Mouse (Mus musculus) liver, adult (tissue): ENCODE measurements at regions not wholly inside any gene's neighbourhood (a gene's known extent, or its start where the extent isn't known, plus 50 kb on each side); places are given as distances from the start of the nearest gene placed in this dataset.

Source experiments
- GATA4 ChIP-seq: IDR thresholded peaks from 2 replicates; pipeline ENCODE4 v1.6.1; 2014; ENCODE audit warnings: mild to moderate bottlenecking, low read length; ENCODE audit not compliant: insufficient replicate concordance

DNA sequence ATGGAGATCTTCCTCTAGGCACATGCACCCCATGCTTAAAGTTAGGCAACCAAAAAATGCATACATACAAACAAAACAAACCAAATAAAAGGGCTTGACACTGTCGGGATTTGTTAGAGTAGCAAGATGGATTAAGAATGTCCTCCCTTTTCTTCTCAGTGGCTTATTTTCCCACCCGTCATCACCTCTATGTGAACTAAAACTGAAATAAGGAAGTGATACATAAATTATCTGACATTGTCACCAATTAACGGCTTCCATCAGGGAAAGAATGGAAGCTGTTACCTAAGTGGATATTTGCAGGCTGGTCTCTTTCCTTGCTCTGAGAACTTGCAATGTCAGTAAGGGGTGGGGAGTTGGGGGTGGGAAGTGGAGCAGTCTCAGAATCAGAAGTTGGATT lies 541.5 kb downstream of the Diaph3 start:
- TF ChIP-seq GATA4, result no peak

- no peak for TF ChIP-seq GATA4
These were observed 552.5 kb downstream of the Diaph3 start for GRCm38 (mm10) chr14:86588525-86588924.

DNA sequence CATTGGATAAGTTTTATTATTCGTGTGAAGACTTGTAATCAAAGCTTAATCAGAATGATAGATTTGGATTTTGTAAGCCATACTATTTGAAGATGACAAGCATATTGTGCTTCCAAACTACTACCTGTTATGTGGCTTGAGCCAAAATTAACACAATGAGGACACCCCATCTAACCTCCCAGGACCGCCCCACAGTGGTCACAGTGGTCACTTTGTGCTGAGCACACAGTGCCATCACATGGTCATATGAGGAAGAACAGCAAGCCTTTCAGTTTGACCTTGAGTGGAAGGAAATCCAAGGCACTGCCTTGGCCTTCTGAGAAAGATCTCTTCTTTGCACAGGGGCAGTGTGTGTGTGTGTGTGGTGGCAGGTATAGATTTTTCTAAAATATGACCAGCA lies 578.3 kb downstream of the Diaph3 start:
- TF ChIP-seq GATA4, result no peak

- TF ChIP-seq GATA4, result no peak
These were observed 603.0 kb downstream of the Diaph3 start for GRCm38 (mm10) chr14:86537992-86538391.

DNA sequence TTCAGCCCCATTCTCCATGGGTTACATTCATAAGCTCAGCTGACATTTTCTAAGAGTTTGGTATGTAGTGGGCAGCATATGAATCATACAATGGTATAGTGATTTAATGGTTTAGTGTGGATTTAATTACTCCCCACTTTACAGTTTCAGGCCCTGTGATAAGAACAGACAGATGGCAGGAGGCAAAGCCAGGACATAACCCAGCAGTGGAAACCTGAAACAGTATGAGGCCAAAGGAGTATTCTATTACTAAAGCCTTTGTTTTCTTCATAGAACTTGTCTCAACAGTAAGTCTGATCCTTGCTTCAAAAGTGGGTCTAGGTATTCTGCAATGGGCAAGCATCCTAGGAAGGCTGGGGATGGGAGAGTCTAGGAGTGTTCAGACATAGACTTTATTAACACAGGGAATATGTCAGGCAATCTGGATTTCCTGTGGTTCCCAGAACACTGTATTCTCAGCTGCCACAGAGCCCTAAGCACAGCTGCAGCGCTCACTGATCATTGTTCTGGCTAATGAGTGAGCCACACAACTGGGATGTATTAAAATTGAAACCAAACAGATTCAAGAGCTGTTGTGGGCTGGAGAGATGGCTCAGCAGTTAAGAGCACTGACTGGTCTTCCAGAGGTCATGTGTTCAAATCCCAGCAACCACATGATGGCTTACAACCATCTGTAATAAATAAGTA lies 604.6 kb downstream of the Diaph3 start:
- TF ChIP-seq GATA4, result no peak

- no peak for TF ChIP-seq GATA4
These were observed 630.6 kb downstream of the Diaph3 start for GRCm38 (mm10) chr14:86510408-86510807.

DNA sequence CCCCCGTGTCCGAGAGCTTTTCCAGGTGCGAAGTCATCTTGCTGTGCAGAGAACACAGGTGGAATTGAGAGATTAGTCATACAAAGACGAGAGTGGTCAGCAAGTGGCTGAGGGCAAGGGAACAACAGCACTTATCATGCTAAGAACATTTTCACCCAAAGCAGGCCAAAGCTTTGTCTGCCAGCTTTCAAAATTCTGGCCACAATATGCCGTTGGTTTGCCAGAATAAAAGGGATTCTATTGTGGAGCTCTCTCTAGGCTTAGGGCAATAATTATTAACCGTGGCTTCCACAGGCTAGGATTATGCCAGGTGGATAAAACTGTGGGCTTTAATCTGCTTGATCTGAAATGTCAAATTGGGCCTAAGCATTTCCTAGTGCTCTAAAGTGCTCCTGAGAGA lies 631.3 kb downstream of the Diaph3 start:
- no peak for TF ChIP-seq GATA4

DNA sequence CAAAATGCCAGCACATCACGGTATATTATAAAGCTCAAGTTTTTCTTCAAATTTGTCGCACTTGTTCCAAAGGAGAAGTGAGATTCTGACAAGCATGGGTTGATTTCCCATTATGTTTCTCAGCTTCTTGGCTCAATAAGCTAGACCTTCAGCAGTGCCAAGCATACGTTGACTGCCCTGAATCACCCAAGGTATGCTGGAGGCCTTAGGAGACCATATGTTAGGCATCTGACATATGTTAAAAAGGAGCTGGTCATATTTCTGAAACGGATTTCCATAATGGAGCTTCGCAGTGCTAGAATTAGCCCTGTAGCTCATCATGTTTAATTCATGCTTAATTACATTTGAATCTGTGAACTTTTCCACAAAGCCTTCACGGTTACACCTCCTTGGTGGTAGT lies 634.7 kb downstream of the Diaph3 start:
- TF ChIP-seq GATA4, result no peak

- TF ChIP-seq GATA4, result no peak
These were observed 650.2 kb downstream of the Diaph3 start for GRCm38 (mm10) chr14:86490826-86491225.

GRCm38 (mm10) chr14:86489872-86490631 lies 651.0 kb downstream of the Diaph3 start:
- no peak for TF ChIP-seq GATA4

GRCm38 (mm10) chr14:86489044-86489816 lies 651.8 kb downstream of the Diaph3 start:
- no peak for TF ChIP-seq GATA4

DNA sequence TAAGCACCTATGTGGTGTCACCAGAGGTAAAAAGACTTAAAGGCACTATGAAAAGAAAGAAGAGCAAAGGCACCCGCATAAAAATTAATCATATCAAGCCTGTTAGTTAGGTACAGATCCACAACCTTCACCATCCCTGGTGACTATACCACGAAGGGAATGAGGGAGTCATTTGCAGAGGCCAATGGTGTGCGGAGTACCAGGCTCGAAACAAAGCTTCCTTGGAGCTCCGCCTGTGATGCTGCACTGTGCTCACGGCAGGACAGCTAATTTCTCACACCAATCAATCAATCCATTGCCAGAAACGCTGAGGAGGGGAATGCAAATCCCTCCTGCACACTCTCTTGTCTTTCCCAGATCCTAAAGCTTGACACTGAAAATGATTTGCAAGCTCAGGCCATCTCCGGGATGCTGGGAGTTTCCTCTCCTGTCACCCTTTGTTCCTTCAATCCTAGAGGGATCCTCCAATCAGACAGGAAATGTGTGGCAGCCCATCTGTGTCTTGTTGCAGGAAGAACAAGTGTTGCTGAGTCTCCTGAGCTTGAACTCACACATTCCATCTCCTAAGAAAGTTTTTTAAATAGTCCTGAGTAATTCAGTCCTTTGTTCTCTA lies 653.6 kb downstream of the Diaph3 start:
- no peak for TF ChIP-seq GATA4

GRCm38 (mm10) chr14:86484247-86484646 lies 656.8 kb downstream of the Diaph3 start:
- TF ChIP-seq GATA4, result no peak

DNA sequence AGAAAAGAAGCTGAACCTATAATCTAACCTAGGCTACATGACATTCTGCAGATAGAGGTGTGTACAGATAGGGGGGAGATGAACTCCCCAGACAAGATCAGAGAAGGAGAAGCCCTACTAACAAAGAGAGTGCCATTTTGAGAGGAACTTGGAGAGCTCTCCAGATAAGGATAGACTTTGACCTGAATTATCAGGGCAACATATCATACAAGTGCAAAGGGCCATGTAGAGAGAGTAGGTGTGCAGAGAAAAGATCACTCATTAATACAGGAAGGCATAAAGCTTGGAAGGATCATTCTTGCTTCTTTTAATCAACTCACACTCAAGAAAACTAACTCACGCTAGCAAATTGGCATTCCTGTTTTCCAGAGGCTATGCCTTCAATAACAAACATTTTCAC lies 667.4 kb downstream of the Diaph3 start:
- no peak for TF ChIP-seq GATA4

- peak; percentile 82; the same call in 1 of the 2 replicates for TF ChIP-seq GATA4
These were observed 670.6 kb downstream of the Diaph3 start for GRCm38 (mm10) chr14:86470462-86470861.
